Mouse (Mus musculus) B cell, adult 2 months (primary cell): ENCODE data around the gene Myb.
"Not testable (repeated sequence)": the region's sequence is repeated elsewhere in the genome, so short reads cannot be mapped to it uniquely, and the experiment has no call there.

Experiments used
- DNase-seq, 2 experiments: peaks; one replicate each; pipeline ENCODE4 v3.0.0; 2022

Gene Myb

GRCm38 (mm10) chr10:21167842-21168241 is 7.1 kb upstream of the Myb start:
- no peak for DNase-seq

- no peak for DNase-seq
Observed at GRCm38 (mm10) chr10:21167165-21167564, 6.4 kb upstream of the Myb start.

- DNase-seq, result no peak
Observed at GRCm38 (mm10) chr10:21165411-21165810, 4.6 kb upstream of the Myb start.

GRCm38 (mm10) chr10:21162124-21162523 is 1.3 kb upstream of the Myb start:
- DNase-seq, result no peak

- DNase-seq, result peak in 1 of 2 experiments; percentile 44
Observed at GRCm38 (mm10) chr10:21161359-21162094, 743 bp upstream of the Myb start.

GRCm38 (mm10) chr10:21159697-21160394 is 938 bp downstream of the Myb start:
- DNase-seq, result peak; percentile 49 to 59

- peak; percentile 79 to 82 for DNase-seq
Observed at GRCm38 (mm10) chr10:21158918-21159443, 1.8 kb downstream of the Myb start.

- peak; percentile 74 to 75 for DNase-seq
Observed at GRCm38 (mm10) chr10:21158111-21158917, 2.5 kb downstream of the Myb start.

GRCm38 (mm10) chr10:21156953-21157499 is 3.8 kb downstream of the Myb start:
- DNase-seq, result peak in 1 of 2 experiments; percentile 25

- DNase-seq, result no peak
Observed at GRCm38 (mm10) chr10:21156416-21156815, 4.4 kb downstream of the Myb start.

- DNase-seq, result no peak
Observed at GRCm38 (mm10) chr10:21154927-21155326, 5.9 kb downstream of the Myb start.

- DNase-seq, result peak in 1 of 2 experiments; percentile 14
Observed at GRCm38 (mm10) chr10:21153433-21153832, 7.4 kb downstream of the Myb start.

GRCm38 (mm10) chr10:21152812-21153211 is 8.0 kb downstream of the Myb start:
- no peak for DNase-seq

GRCm38 (mm10) chr10:21151320-21151719 is 9.5 kb downstream of the Myb start:
- peak; percentile 15 to 21 for DNase-seq

GRCm38 (mm10) chr10:21149945-21150344 is 10.8 kb downstream of the Myb start:
- not testable (repeated sequence) for DNase-seq

GRCm38 (mm10) chr10:21146719-21147118 is 14.1 kb downstream of the Myb start:
- no peak for DNase-seq

- DNase-seq, result no peak
Observed at GRCm38 (mm10) chr10:21146263-21146662, 14.5 kb downstream of the Myb start.

- DNase-seq, result no peak
Observed at GRCm38 (mm10) chr10:21144627-21145504, 15.9 kb downstream of the Myb start.

- DNase-seq, result no peak
Observed at GRCm38 (mm10) chr10:21135297-21135696, 25.5 kb downstream of the Myb start.

- DNase-seq, result no peak
Observed at GRCm38 (mm10) chr10:21130901-21131493, 29.8 kb downstream of the Myb start.

- no peak for DNase-seq
Observed at GRCm38 (mm10) chr10:21128086-21128611, 32.6 kb downstream of the Myb start.
